Mouse (Mus musculus): Measurements from ENCODE around the gene Cyp2c70. TPM values are rescaled to one million over a fixed set of nuclear protein-coding genes. Genes with fewer than 3 reads are reported as not detected.

Gene Cyp2c70
- not detected in 2 replicates for polyA plus RNA-seq (2011; ENCODE audit: insufficient read depth, insufficient read length, low read depth, missing spikeins)

GRCm38 (mm10) chr19:40187160-40187559 lies at the start of gene Cyp2c70:
Gene Cyp2c70 (minus strand): TSS chr19:40187333.
- H3K9me3 ChIP-seq (replicated peaks; ENCODE audit: control insufficient read depth, insufficient read depth, low read length, poor library complexity, severe bottlenecking) = no peaks in the 10 kb centered on the region
- H3K9ac ChIP-seq (ENCODE audit: low read depth, poor library complexity, severe bottlenecking) = no peak within 1 kb of the TSS
- no peaks in the 10 kb centered on the region for H3K27me3 ChIP-seq (ENCODE audit: control insufficient read depth, insufficient read depth, low read length, poor library complexity, severe bottlenecking)
- H3K4me3 ChIP-seq (ENCODE audit: low read depth, low read length) = no peak within 1 kb of the TSS
- TF ChIP-seq POLR2A (IDR thresholded peaks at IDR 0.05; ENCODE audit: insufficient read depth, low read length) (no peak), EP300 (IDR thresholded peaks at IDR 0.05; ENCODE audit: insufficient read depth, low read depth, low read length) (no peak), CTCF (IDR thresholded peaks at IDR 0.05; ENCODE audit: low read depth, low read length) (no peak)
- H3K4me1 ChIP-seq (ENCODE audit: control insufficient read depth, insufficient read depth, low read length) = no peaks in the 10 kb centered on the region
- no peaks in the 10 kb centered on the region for H3K36me3 ChIP-seq (ENCODE audit: control insufficient read depth, insufficient read depth, low read length, poor library complexity, severe bottlenecking)
- H3K27ac ChIP-seq (ENCODE audit: insufficient read depth, low read length) = no peak within 1 kb of the TSS

- H3K9ac ChIP-seq (ENCODE audit: low read depth, poor library complexity, severe bottlenecking) = no peak overlapping the region
- TF ChIP-seq CTCF (IDR thresholded peaks at IDR 0.05; ENCODE audit: low read depth, low read length) = no peak
- H3K9me3 ChIP-seq (replicated peaks; ENCODE audit: control insufficient read depth, insufficient read depth, low read length, poor library complexity, severe bottlenecking) = no peaks in the 10 kb centered on the region
- no peak overlapping the region for H3K4me3 ChIP-seq (ENCODE audit: low read depth, low read length)
- no peak overlapping the region for H3K27ac ChIP-seq (ENCODE audit: insufficient read depth, low read length)
- H3K36me3 ChIP-seq (ENCODE audit: control insufficient read depth, insufficient read depth, low read length, poor library complexity, severe bottlenecking) = peaks cover 20% of the 10 kb centered on the region
- no peaks in the 10 kb centered on the region for H3K4me1 ChIP-seq (ENCODE audit: control insufficient read depth, insufficient read depth, low read length)
- no peaks in the 10 kb centered on the region for H3K27me3 ChIP-seq (ENCODE audit: control insufficient read depth, insufficient read depth, low read length, poor library complexity, severe bottlenecking)
These were observed 45.4 kb upstream of the Cyp2c70 start for GRCm38 (mm10) chr19:40232560-40232959.

GRCm38 (mm10) chr19:40231825-40232541 lies 44.9 kb upstream of the Cyp2c70 start:
- Histone ChIP-seq H3K4me3 (ENCODE audit: low read depth, low read length) (no peak overlapping the region), H3K9ac (ENCODE audit: low read depth, poor library complexity, severe bottlenecking) (no peak overlapping the region), H3K9me3 (replicated peaks; ENCODE audit: control insufficient read depth, insufficient read depth, low read length, poor library complexity, severe bottlenecking) (no peaks in the 10 kb centered on the region), H3K4me1 (ENCODE audit: control insufficient read depth, insufficient read depth, low read length) (no peaks in the 10 kb centered on the region), H3K36me3 (ENCODE audit: control insufficient read depth, insufficient read depth, low read length, poor library complexity, severe bottlenecking) (peaks cover 20% of the 10 kb centered on the region), H3K27me3 (ENCODE audit: control insufficient read depth, insufficient read depth, low read length, poor library complexity, severe bottlenecking) (no peaks in the 10 kb centered on the region), H3K27ac (ENCODE audit: insufficient read depth, low read length) (no peak overlapping the region)
- no peak for TF ChIP-seq POLR2A (IDR thresholded peaks at IDR 0.05; ENCODE audit: insufficient read depth, low read length)
- TF ChIP-seq CTCF (IDR thresholded peaks at IDR 0.05; ENCODE audit: low read depth, low read length) = peak; percentile 0
- TF ChIP-seq EP300 (IDR thresholded peaks at IDR 0.05; ENCODE audit: insufficient read depth, low read depth, low read length) = no peak

GRCm38 (mm10) chr19:40231074-40231738 lies 44.1 kb upstream of the Cyp2c70 start:
- Histone ChIP-seq H3K27ac (ENCODE audit: insufficient read depth, low read length) (no peak overlapping the region), H3K9me3 (replicated peaks; ENCODE audit: control insufficient read depth, insufficient read depth, low read length, poor library complexity, severe bottlenecking) (no peaks in the 10 kb centered on the region), H3K4me3 (ENCODE audit: low read depth, low read length) (no peak overlapping the region), H3K9ac (ENCODE audit: low read depth, poor library complexity, severe bottlenecking) (no peak overlapping the region), H3K27me3 (ENCODE audit: control insufficient read depth, insufficient read depth, low read length, poor library complexity, severe bottlenecking) (no peaks in the 10 kb centered on the region), H3K4me1 (ENCODE audit: control insufficient read depth, insufficient read depth, low read length) (no peaks in the 10 kb centered on the region), H3K36me3 (ENCODE audit: control insufficient read depth, insufficient read depth, low read length, poor library complexity, severe bottlenecking) (peaks cover 20% of the 10 kb centered on the region)
- no peak for TF ChIP-seq POLR2A (IDR thresholded peaks at IDR 0.05; ENCODE audit: insufficient read depth, low read length)
- no peak for TF ChIP-seq CTCF (IDR thresholded peaks at IDR 0.05; ENCODE audit: low read depth, low read length)
- TF ChIP-seq EP300 (IDR thresholded peaks at IDR 0.05; ENCODE audit: insufficient read depth, low read depth, low read length) = no peak

GRCm38 (mm10) chr19:40226516-40227151 lies 39.5 kb upstream of the Cyp2c70 start:
- TF ChIP-seq CTCF (IDR thresholded peaks at IDR 0.05; ENCODE audit: low read depth, low read length) (no peak), POLR2A (IDR thresholded peaks at IDR 0.05; ENCODE audit: insufficient read depth, low read length) (no peak), EP300 (IDR thresholded peaks at IDR 0.05; ENCODE audit: insufficient read depth, low read depth, low read length) (no peak)
- no peak overlapping the region for H3K4me3 ChIP-seq (ENCODE audit: low read depth, low read length)
- H3K36me3 ChIP-seq (ENCODE audit: control insufficient read depth, insufficient read depth, low read length, poor library complexity, severe bottlenecking) = peaks cover 35% of the 10 kb centered on the region
- no peaks in the 10 kb centered on the region for H3K4me1 ChIP-seq (ENCODE audit: control insufficient read depth, insufficient read depth, low read length)
- H3K27ac ChIP-seq (ENCODE audit: insufficient read depth, low read length) = no peak overlapping the region
- H3K27me3 ChIP-seq (ENCODE audit: control insufficient read depth, insufficient read depth, low read length, poor library complexity, severe bottlenecking) = no peaks in the 10 kb centered on the region
- H3K9me3 ChIP-seq (replicated peaks; ENCODE audit: control insufficient read depth, insufficient read depth, low read length, poor library complexity, severe bottlenecking) = no peaks in the 10 kb centered on the region; the same call in 1 of the 2 replicates
- H3K9ac ChIP-seq (ENCODE audit: low read depth, poor library complexity, severe bottlenecking) = no peak overlapping the region

- no peak overlapping the region for H3K9ac ChIP-seq (ENCODE audit: low read depth, poor library complexity, severe bottlenecking)
- TF ChIP-seq CTCF (IDR thresholded peaks at IDR 0.05; ENCODE audit: low read depth, low read length) = no peak
- TF ChIP-seq EP300 (IDR thresholded peaks at IDR 0.05; ENCODE audit: insufficient read depth, low read depth, low read length) = no peak
- no peak for TF ChIP-seq POLR2A (IDR thresholded peaks at IDR 0.05; ENCODE audit: insufficient read depth, low read length)
- no peak overlapping the region for H3K27ac ChIP-seq (ENCODE audit: insufficient read depth, low read length)
- no peak overlapping the region for H3K4me3 ChIP-seq (ENCODE audit: low read depth, low read length)
- H3K36me3 ChIP-seq (ENCODE audit: control insufficient read depth, insufficient read depth, low read length, poor library complexity, severe bottlenecking) = peaks cover 35% of the 10 kb centered on the region
- no peaks in the 10 kb centered on the region; the same call in 1 of the 2 replicates for H3K9me3 ChIP-seq (replicated peaks; ENCODE audit: control insufficient read depth, insufficient read depth, low read length, poor library complexity, severe bottlenecking)
- H3K4me1 ChIP-seq (ENCODE audit: control insufficient read depth, insufficient read depth, low read length) = no peaks in the 10 kb centered on the region
- no peaks in the 10 kb centered on the region for H3K27me3 ChIP-seq (ENCODE audit: control insufficient read depth, insufficient read depth, low read length, poor library complexity, severe bottlenecking)
These were observed 38.6 kb upstream of the Cyp2c70 start for GRCm38 (mm10) chr19:40225761-40226110.

All from ES-Bruce4 (cell line).